8 mouse cellular contexts compared by ENCODE assay signal in genomic region chr2:85123869-85124535, GRCm38 (mm10). TPM values are rescaled to one million over a fixed set of nuclear protein-coding genes. Genes with fewer than 3 reads are reported as not detected.
A peak's percentile ranks its signal among the peaks of the same experiment; 100 is the strongest.
DNase-seq lines count a peak whose midpoint lies in the region; ATAC-seq and TF ChIP-seq lines count a peak whose summit lies in the region.

No protein-coding gene starts in this region.

- peak; percentile 92 for TF ChIP-seq CTCF in kidney, adult 2 months (conservative IDR thresholded peaks at IDR 0.05; ENCODE audit: insufficient read depth, insufficient read length, low read depth, low read length)

- peak; percentile 93 for ATAC-seq in granulocyte monocyte progenitor cell, adult 5-6 weeks (replicated peaks; ENCODE audit: poor library complexity, severe bottlenecking)
- ATAC-seq in midbrain, embryonic 12.5 days (ENCODE audit: low FRiP score, low read depth), result peak; percentile 86

- H3K4me2 ChIP-seq in midbrain, embryonic 12.5 days (replicated peaks), result no peak overlapping the region

- H3K27ac ChIP-seq in kidney, adult 2 months (ENCODE audit: insufficient read depth, low read depth, low read length), result no peak overlapping the region
- H3K27ac ChIP-seq in limb, embryonic 10.5 days, result no peak overlapping the region
- H3K27ac ChIP-seq in midbrain, embryonic 12.5 days (replicated peaks), result no peak overlapping the region

- H3K4me3 ChIP-seq in kidney, adult 2 months (ENCODE audit: insufficient read depth, low read depth, low read length), result no peak overlapping the region
- no peak overlapping the region for H3K4me3 ChIP-seq in limb, embryonic 10.5 days
- H3K4me3 ChIP-seq in midbrain, embryonic 12.5 days, result no peak overlapping the region

- WGBS in kidney, adult 2 months, result 24% methylated on average over 1 of the region's 1 CpGs
- 33% methylated on average over 1 of the region's 1 CpGs for WGBS in limb, embryonic 10.5 days
- WGBS in midbrain, embryonic 12.5 days, result 41% methylated on average over 1 of the region's 1 CpGs

- H3K9me3 ChIP-seq in limb, embryonic 10.5 days (replicated peaks), result no peaks in the 10 kb centered on the region
- no peaks in the 10 kb centered on the region for H3K9me3 ChIP-seq in midbrain, embryonic 12.5 days

- H3K9ac ChIP-seq in midbrain, embryonic 12.5 days (replicated peaks), result no peak overlapping the region

- peak; percentile 54 for DNase-seq in 416B (ENCODE audit: low read depth)
- DNase-seq in adrenal gland, adult 8-10 months, result peak; percentile 58
- peak; percentile 78 for DNase-seq in embryo, embryonic 9.5 days (ENCODE audit: extremely low spot score)
- peak; percentile 75 for DNase-seq in kidney, adult 2 months
- DNase-seq in limb, embryonic 10.5 days (ENCODE audit: low spot score), result peak; percentile 76
- peak; percentile 15 for DNase-seq in spleen, adult 12 weeks (ENCODE audit: low spot score)

- H3K36me3 ChIP-seq in kidney, adult 2 months (ENCODE audit: control insufficient read depth, insufficient read depth, low read length), result no peaks in the 10 kb centered on the region
- no peaks in the 10 kb centered on the region for H3K36me3 ChIP-seq in limb, embryonic 10.5 days
- no peaks in the 10 kb centered on the region for H3K36me3 ChIP-seq in midbrain, embryonic 12.5 days

- no peaks in the 10 kb centered on the region for H3K4me1 ChIP-seq in kidney, adult 2 months (ENCODE audit: control insufficient read depth, insufficient read depth, low read length)
- H3K4me1 ChIP-seq in limb, embryonic 10.5 days, result no peaks in the 10 kb centered on the region
- H3K4me1 ChIP-seq in midbrain, embryonic 12.5 days, result no peaks in the 10 kb centered on the region

- no peaks in the 10 kb centered on the region for H3K27me3 ChIP-seq in kidney, adult 2 months (replicated peaks; ENCODE audit: control insufficient read depth, insufficient read depth, low read length)
- no peaks in the 10 kb centered on the region for H3K27me3 ChIP-seq in limb, embryonic 10.5 days (ENCODE audit: low read depth, poor library complexity, severe bottlenecking)
- H3K27me3 ChIP-seq in midbrain, embryonic 12.5 days, result no peaks in the 10 kb centered on the region; the same call in 1 of the 2 replicates

- TF ChIP-seq POLR2A in kidney, adult 2 months (IDR thresholded peaks at IDR 0.05; ENCODE audit: low read depth, low read length), result no peak

RNA-seq across cellular contexts. Expression of gene Aplnr, which starts 12.0 kb away (rescaled TPM):
- 10 to 100 TPM in 1 of 4 experiments, 1 to 10 TPM in 3; 4.3 to 17.6 (median 8.0) TPM for total RNA-seq in adrenal gland, adult 8-10 months (2022)
- 0.41 TPM in 1 of 2 replicates, not detected in the other for total RNA-seq in granulocyte monocyte progenitor cell, adult 5-6 weeks (2014; fragmentation: Nextera tagmentation)
- total RNA-seq in granulocyte monocyte progenitor cell, adult 5-6 weeks (2017), result not detected in 2 replicates
- polyA plus RNA-seq in kidney, adult 2 months (2012; rRNA removed), result 14.0 and 16.6 TPM in 2 replicates
- polyA plus RNA-seq in limb, embryonic 10.5 days (2016; fragmentation: Nextera tagmentation; extraction: Ambion mirVana), result 32.9 and 40.6 TPM in 2 replicates
- polyA plus RNA-seq in midbrain, embryonic 12.5 days (2016; fragmentation: Nextera tagmentation; extraction: Ambion mirVana), result 32.9 and 33.8 TPM in 2 replicates

Comparison
In these comparisons a context has a peak if more than half of its experiments do, and no peak if none do; other contexts are left out.
1. DNase-seq: peak in every context shown above with its lines; median percentile 78 in embryo, embryonic 9.5 days; 76 in limb, embryonic 10.5 days; 75 in kidney, adult 2 months; 58 in adrenal gland, adult 8-10 months; 54 in 416B; 15 in spleen, adult 12 weeks.